Mouse (Mus musculus) CH12.LX (cell line): ENCODE data around the gene B3galt1. TPM values are rescaled to one million over a fixed set of nuclear protein-coding genes. Genes with fewer than 3 reads are reported as not detected.

Experiments used
- DNase-seq: peaks from one replicate; pipeline ENCODE4 v3.0.0-alpha.2; 2013; ENCODE audit errors: extremely low read depth
- H3K27ac ChIP-seq: 2 replicates; pipeline ENCODE4 v1.5.1; 2012; ENCODE audit warnings: low read depth, mild to moderate bottlenecking, control low read depth, moderate library complexity; ENCODE audit not compliant: insufficient read depth
- H3K27me3 ChIP-seq: replicated peaks from 2 replicates; pipeline ENCODE3; 2012; ENCODE audit warnings: inconsistent platforms
- H3K36me3 ChIP-seq, 2 experiments: replicated peaks in 1 of 2; 2 replicates each; pipeline versions ENCODE3 to v1.6.1; 2012; ENCODE audit warnings: inconsistent platforms in 1 of 2, low read length in 1 of 2, mild to moderate bottlenecking in 1 of 2, mixed read lengths in 1 of 2, moderate library complexity in 1 of 2; ENCODE audit not compliant: control insufficient read depth in 1 of 2, insufficient read depth in 1 of 2
- H3K4me1 ChIP-seq, 2 experiments: 2 replicates each; pipeline ENCODE4 v1.6.1; 2012; ENCODE audit warnings: inconsistent platforms in 1 of 2, moderate library complexity in 1 of 2; ENCODE audit not compliant: insufficient read depth in 2 of 2, control insufficient read depth in 1 of 2
- H3K4me2 ChIP-seq: 2 replicates; pipeline ENCODE4 v1.6.1; 2012; ENCODE audit warnings: low read depth, mild to moderate bottlenecking, control low read depth; ENCODE audit not compliant: poor library complexity, insufficient read depth, severe bottlenecking
- H3K4me3 ChIP-seq, 3 experiments: fragments of 150-350 bp in 1 of 3; sonication (generic) in 1 of 3; replicated peaks in 1 of 3; 2 replicates each; pipeline versions ENCODE3 to v1.5.1; 2011 to 2012; ENCODE audit warnings: low read depth in 2 of 3, low read length in 2 of 3, mild to moderate bottlenecking in 2 of 3, moderate library complexity in 2 of 3, control low read depth in 1 of 3, improper control_type of control experiment in 1 of 3, inconsistent platforms in 1 of 3, mixed read lengths in 1 of 3; ENCODE audit not compliant: poor library complexity in 1 of 3
- H3K79me2 ChIP-seq: replicated peaks from 2 replicates; pipeline ENCODE4 v1.6.1; 2012; ENCODE audit warnings: mild to moderate bottlenecking, moderate library complexity; ENCODE audit not compliant: control insufficient read depth, poor library complexity, insufficient read depth, severe bottlenecking; ENCODE audit errors: extremely low read depth
- H3K9ac ChIP-seq: 2 replicates; pipeline ENCODE4 v1.6.1; 2012; ENCODE audit warnings: low read depth, mild to moderate bottlenecking, control low read depth, moderate library complexity; ENCODE audit not compliant: insufficient read depth
- H3K9me3 ChIP-seq: replicated peaks from 2 replicates; pipeline ENCODE3; 2012; ENCODE audit warnings: low read length, inconsistent platforms, mixed read lengths
- BHLHE40 ChIP-seq: IDR thresholded peaks from 2 replicates; pipeline ENCODE4 v1.6.1; 2011; ENCODE audit warnings: mild to moderate bottlenecking, low read depth, low read length, improper control_type of control experiment
- CHD1 ChIP-seq: IDR thresholded peaks from 2 replicates; pipeline ENCODE4 v1.6.1; 2012; ENCODE audit warnings: low read depth, low read length, improper control_type of control experiment, inconsistent platforms
- CHD2 ChIP-seq: IDR thresholded peaks from 2 replicates; pipeline ENCODE4 v1.6.1; 2011; ENCODE audit warnings: low read length, improper control_type of control experiment
- CTCF ChIP-seq, 2 experiments: IDR thresholded peaks in 1 of 2; conservative IDR thresholded peaks in 1 of 2; 2 replicates each; pipeline ENCODE4 v1.5.1; 2011 to 2012; ENCODE audit warnings: low read depth in 2 of 2, low read length in 2 of 2, improper control_type of control experiment in 1 of 2, inconsistent platforms in 1 of 2, mild to moderate bottlenecking in 1 of 2, moderate library complexity in 1 of 2
- E2F4 ChIP-seq: IDR thresholded peaks from 2 replicates; pipeline ENCODE4 v1.6.1; 2011; ENCODE audit warnings: low read depth, low read length, improper control_type of control experiment; ENCODE audit not compliant: insufficient replicate concordance
- EP300 ChIP-seq: IDR thresholded peaks from 2 replicates; pipeline ENCODE4 v1.6.1; 2011; ENCODE audit warnings: low read length, improper control_type of control experiment
- ETS1 ChIP-seq: conservative IDR thresholded peaks from 2 replicates; pipeline ENCODE4 v1.6.1; 2012; ENCODE audit warnings: low read depth, mild to moderate bottlenecking, inconsistent platforms, low read length, improper control_type of control experiment, moderate library complexity
- GABPA ChIP-seq: IDR thresholded peaks from 2 replicates; pipeline ENCODE4 v1.6.1; 2012; ENCODE audit warnings: low read depth, low read length, improper control_type of control experiment, inconsistent platforms; ENCODE audit not compliant: insufficient replicate concordance
- HCFC1 ChIP-seq: IDR thresholded peaks from 2 replicates; pipeline ENCODE4 v1.6.1; 2012; ENCODE audit warnings: low read depth, mild to moderate bottlenecking, inconsistent platforms, low read length, improper control_type of control experiment
- IRF4 ChIP-seq: IDR thresholded peaks from 2 replicates; pipeline ENCODE4 v1.6.1; 2014; ENCODE audit warnings: low read depth, mild to moderate bottlenecking, inconsistent platforms, low read length, improper control_type of control experiment
- JUN ChIP-seq: IDR thresholded peaks from 2 replicates; pipeline ENCODE4 v1.6.1; 2011; ENCODE audit warnings: low read depth, mild to moderate bottlenecking, low read length, improper control_type of control experiment, moderate library complexity; ENCODE audit not compliant: insufficient read depth
- JUND ChIP-seq: conservative IDR thresholded peaks from 2 replicates; pipeline ENCODE4 v1.6.1; 2011; ENCODE audit warnings: low read depth, low read length, improper control_type of control experiment
- KAT2A ChIP-seq: IDR thresholded peaks from 2 replicates; pipeline ENCODE4 v1.6.1; 2012; ENCODE audit warnings: low read length, improper control_type of control experiment, inconsistent platforms; ENCODE audit not compliant: insufficient replicate concordance
- MYC ChIP-seq: IDR thresholded peaks from 2 replicates; pipeline ENCODE4 v1.6.1; 2011; ENCODE audit warnings: low read depth, mild to moderate bottlenecking, improper control_type of control experiment, low read length
- NELFE ChIP-seq: IDR thresholded peaks from 2 replicates; pipeline ENCODE4 v1.6.1; 2011; ENCODE audit warnings: low read depth, low read length, improper control_type of control experiment
- POLR2A ChIP-seq: IDR thresholded peaks from 2 replicates; pipeline ENCODE4 v1.6.1; 2011; ENCODE audit warnings: low read depth, mild to moderate bottlenecking, improper control_type of control experiment, low read length
- RCOR1 ChIP-seq: conservative IDR thresholded peaks from 2 replicates; pipeline ENCODE4 v1.6.1; 2012; ENCODE audit warnings: low read depth, mild to moderate bottlenecking, inconsistent platforms, low read length, improper control_type of control experiment
- SIN3A ChIP-seq: IDR thresholded peaks from 2 replicates; pipeline ENCODE4 v1.6.1; 2012; ENCODE audit warnings: low read length, improper control_type of control experiment, inconsistent platforms
- SMC3 ChIP-seq: IDR thresholded peaks from 2 replicates; pipeline ENCODE4 v1.6.1; 2011; ENCODE audit warnings: low read depth, low read length, improper control_type of control experiment
- TCF12 ChIP-seq: IDR thresholded peaks from 2 replicates; pipeline ENCODE4 v1.6.1; 2014; ENCODE audit warnings: low read depth, mild to moderate bottlenecking, inconsistent platforms, low read length, improper control_type of control experiment
- UBTF ChIP-seq: IDR thresholded peaks from 2 replicates; pipeline ENCODE4 v1.6.1; 2012; ENCODE audit warnings: low read depth, mild to moderate bottlenecking, inconsistent platforms, low read length, improper control_type of control experiment, moderate library complexity
- USF1 ChIP-seq: IDR thresholded peaks from 2 replicates; pipeline ENCODE4 v1.6.1; 2014; ENCODE audit warnings: low read depth, mild to moderate bottlenecking, inconsistent platforms, low read length, improper control_type of control experiment
- USF2 ChIP-seq: conservative IDR thresholded peaks from 2 replicates; pipeline ENCODE4 v1.6.1; 2011; ENCODE audit warnings: low read depth, low read length, improper control_type of control experiment
- ZKSCAN1 ChIP-seq: IDR thresholded peaks from 2 replicates; pipeline ENCODE4 v1.6.1; 2012; ENCODE audit warnings: low read depth, inconsistent platforms, low read length, improper control_type of control experiment, borderline replicate concordance
- ZMIZ1 ChIP-seq: IDR thresholded peaks from 2 replicates; pipeline ENCODE4 v1.6.1; 2012; ENCODE audit warnings: low read depth, mild to moderate bottlenecking, inconsistent platforms, low read length, improper control_type of control experiment
- dilution Hi-C: fragments of 300-500 bp; cut with MboI; formaldehyde crosslinking; loops from 2 replicates; pipeline ENCODE4 v1.14.3; 2020; ENCODE audit warnings: low sequenced_read_pairs; ENCODE audit not compliant: extremely low pct_unique_long_range_greater_than_20kb, extremely low pct_ligation_motif_present
- in situ Hi-C: fragments of 300-500 bp; cut with MboI; formaldehyde crosslinking; loops from 3 replicates; pipeline ENCODE4 v1.14.3; 2019; ENCODE audit warnings: low sequenced_read_pairs, low pct_ligation_motif_present, low pct_unique_long_range_greater_than_20kb, mixed read lengths
- polyA plus RNA-seq: library from polyadenylated mRNA; unstranded; fragments of >175 nt; gene quantifications from 2 replicates; pipeline ENCODE4 v1.2.1, GENCODE M21; 2012; ENCODE audit warnings: low read depth; ENCODE audit not compliant: insufficient read length
- total RNA-seq, 2 experiments: library from RNA; depleted of rRNA; stranded (reverse); fragments of 300-350 nt in 1 of 2; fragments of >200 nt in 1 of 2; gene quantifications; 2 replicates each; pipeline ENCODE4 v1.2.3; 2012 to 2014

Gene B3galt1
- total and polyA plus RNA-seq, 3 experiments: not detected

DNA sequence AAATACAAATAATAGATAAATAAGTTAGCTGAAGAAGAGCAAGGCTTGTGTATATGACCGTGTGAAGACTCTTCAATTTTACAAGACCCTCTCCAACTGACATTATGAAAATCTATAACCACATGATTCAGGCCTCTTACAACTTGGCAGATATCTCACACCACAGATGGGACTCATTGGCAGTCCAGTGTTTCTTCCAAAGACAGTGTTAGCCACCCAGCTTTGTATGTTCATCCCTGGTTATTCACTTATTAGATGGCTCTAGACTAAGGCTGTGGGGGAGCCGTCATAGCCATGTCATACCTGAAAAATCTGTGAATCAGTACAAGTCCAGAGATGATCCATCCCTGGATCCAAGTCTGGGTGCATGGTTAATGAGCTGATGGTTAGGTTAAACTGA, 463.1 kb downstream of the B3galt1 start:
- no peak overlapping the region for H3K9ac ChIP-seq
- H3K4me3 ChIP-seq: no peak overlapping the region
- H3K27ac ChIP-seq: no peak overlapping the region
- TF ChIP-seq MYC (no peak), RCOR1 (no peak), ZKSCAN1 (no peak), CHD2 (no peak), USF2 (no peak), CTCF (conservative IDR thresholded peaks at IDR 0.05 in 1 of 2, IDR thresholded peaks at IDR 0.05 in 1 of 2; ENCODE audit: low read depth in 2 of 2, low read length in 2 of 2) (no peak), HCFC1 (no peak), E2F4 (no peak), KAT2A (no peak), NELFE (no peak), ZMIZ1 (no peak), TCF12 (no peak)
- no peaks in the 10 kb centered on the region for H3K79me2 ChIP-seq
- dilution Hi-C loops (no loop called here), in situ Hi-C loops (no loop called here)
- no peaks in the 10 kb centered on the region for H3K27me3 ChIP-seq
- no peaks in the 10 kb centered on the region for H3K4me1 ChIP-seq
- H3K36me3 ChIP-seq: no peaks in the 10 kb centered on the region
- H3K4me2 ChIP-seq: no peak overlapping the region
- H3K9me3 ChIP-seq: peaks cover 30% of the 10 kb centered on the region
- DNase-seq: no peak

DNA sequence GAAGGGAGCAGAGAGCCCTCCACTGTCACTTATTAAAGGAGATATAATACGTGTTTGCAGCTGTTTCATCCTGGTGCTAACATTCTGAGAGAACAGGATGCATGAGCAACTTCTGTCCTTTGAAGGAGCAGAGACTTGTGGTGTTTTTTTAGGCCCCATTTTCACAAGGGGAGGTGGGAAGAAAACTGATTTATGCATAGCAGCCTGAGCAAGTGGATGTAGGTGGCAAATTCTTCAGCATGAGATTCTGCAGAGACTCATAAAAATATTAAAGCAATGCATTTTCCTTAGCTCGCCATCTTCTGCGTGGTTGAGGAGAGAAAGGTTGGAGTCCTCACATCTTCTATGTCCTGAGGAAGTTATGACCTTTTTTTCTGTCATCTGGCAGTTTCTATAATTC, 469.0 kb downstream of the B3galt1 start:
- DNase-seq: no peak
- Histone ChIP-seq H3K4me2 (no peak overlapping the region), H3K4me1 (no peaks in the 10 kb centered on the region)
- TF ChIP-seq CHD1 (no peak), TCF12 (no peak)
- TF ChIP-seq, all 38 proteins: peak for 0
- Histone ChIP-seq H3K27ac (no peak overlapping the region), H3K79me2 (no peaks in the 10 kb centered on the region), H3K27me3 (no peaks in the 10 kb centered on the region), H3K9me3 (peaks cover 38% of the 10 kb centered on the region), H3K36me3 (no peaks in the 10 kb centered on the region), H3K9ac (no peak overlapping the region), H3K4me3 (no peak overlapping the region)
- dilution Hi-C loops: no loop called here
- in situ Hi-C loops: no loop called here

DNA sequence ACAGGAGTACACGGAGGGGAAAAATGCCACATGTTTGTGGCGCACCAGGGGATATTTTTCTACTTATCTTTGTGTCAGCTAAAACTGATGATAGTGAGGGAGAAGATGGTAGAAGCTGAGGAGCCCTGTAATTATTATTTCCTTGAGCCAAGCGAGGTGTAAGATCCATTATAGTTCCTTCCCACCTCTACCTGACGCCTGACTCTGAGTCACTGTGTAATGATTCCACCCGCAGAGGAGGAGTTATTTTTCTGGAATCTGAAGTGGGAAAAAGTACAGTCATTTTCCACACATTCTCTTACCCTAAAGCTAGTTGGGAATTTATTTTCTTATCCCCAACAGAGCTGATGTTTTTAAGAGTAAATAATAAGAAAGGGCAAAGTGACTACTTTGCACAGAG, 475.1 kb downstream of the B3galt1 start:
- Histone ChIP-seq H3K27me3 (no peaks in the 10 kb centered on the region), H3K9ac (no peak overlapping the region), H3K79me2 (no peaks in the 10 kb centered on the region), H3K27ac (no peak overlapping the region), H3K36me3 (no peaks in the 10 kb centered on the region), H3K9me3 (peaks cover 33% of the 10 kb centered on the region), H3K4me3 (no peak overlapping the region), H3K4me2 (no peak overlapping the region), H3K4me1 (no peaks in the 10 kb centered on the region)
- no peak for TF ChIP-seq GABPA
- no peak for TF ChIP-seq UBTF
- no peak for TF ChIP-seq KAT2A
- no peak for TF ChIP-seq JUND
- no peak for TF ChIP-seq MYC
- no peak for TF ChIP-seq SIN3A
- TF ChIP-seq ETS1: no peak
- no peak for TF ChIP-seq JUN
- TF ChIP-seq HCFC1: no peak
- no peak for TF ChIP-seq ZKSCAN1
- no peak for TF ChIP-seq SMC3
- TF ChIP-seq IRF4: no peak
- no peak for TF ChIP-seq POLR2A
- no peak for TF ChIP-seq USF1
- no peak for TF ChIP-seq BHLHE40
- TF ChIP-seq USF2: no peak
- TF ChIP-seq CHD1: no peak
- TF ChIP-seq NELFE: no peak
- no peak for TF ChIP-seq EP300
- in situ Hi-C loops: no loop called here
- dilution Hi-C loops: no loop called here
- DNase-seq: no peak
